Mouse (Mus musculus) T-cell, adult 2 months (primary cell): Measurements from ENCODE around the gene Gm13279.
A peak's percentile ranks its signal among the peaks of the same experiment; 100 is the strongest.
"Not testable (repeated sequence)": the region's sequence is repeated elsewhere in the genome, so short reads cannot be mapped to it uniquely, and the experiment has no call there.

Experiments used
- DNase-seq: peaks from one replicate; pipeline ENCODE4 v3.0.0; 2022; ENCODE audit warnings: low spot score

Gm13279 gene

GRCm38 (mm10) chr4:88797097-88797496, at the start of gene Gm13279:
Gene Gm13279 (plus strand): TSS chr4:88797397.
- not testable (repeated sequence) for DNase-seq

GRCm38 (mm10) chr4:88749926-88750325, 47.3 kb upstream of the Gm13279 start:
- no peak for DNase-seq

- peak; percentile 56 for DNase-seq
Measured at GRCm38 (mm10) chr4:88754818-88755340, 42.3 kb upstream of the Gm13279 start, which contains the start of gene Gm13271. Gene Gm13271 (plus strand): TSS chr4:88754868.

- not testable (repeated sequence) for DNase-seq
Measured at GRCm38 (mm10) chr4:88756581-88757513, 40.4 kb upstream of the Gm13279 start.

GRCm38 (mm10) chr4:88757628-88758031, 39.6 kb upstream of the Gm13279 start:
- peak; percentile 88 for DNase-seq

GRCm38 (mm10) chr4:88758751-88759150, 38.4 kb upstream of the Gm13279 start:
- DNase-seq = not testable (repeated sequence)

GRCm38 (mm10) chr4:88759610-88760268, 37.5 kb upstream of the Gm13279 start, which contains the start of gene Gm13283:
Gene Gm13283 (plus strand): TSS chr4:88760119.
- peak; percentile 21 for DNase-seq

- DNase-seq = peak; percentile 55
Measured at GRCm38 (mm10) chr4:88760431-88760830, 36.8 kb upstream of the Gm13279 start.

- peak; percentile 75 for DNase-seq
Measured at GRCm38 (mm10) chr4:88761776-88762175, 35.4 kb upstream of the Gm13279 start.

- not testable (repeated sequence) for DNase-seq
Measured at GRCm38 (mm10) chr4:88762341-88762740, 34.9 kb upstream of the Gm13279 start.

GRCm38 (mm10) chr4:88763384-88764018, 33.7 kb upstream of the Gm13279 start:
- peak; percentile 30 for DNase-seq

GRCm38 (mm10) chr4:88773534-88773933, 23.7 kb upstream of the Gm13279 start, which contains the start of gene Gm13290:
Gene Gm13290 (plus strand): TSS chr4:88773834.
- DNase-seq = not testable (repeated sequence)

GRCm38 (mm10) chr4:88776622-88777021, 20.6 kb upstream of the Gm13279 start, which contains the start of gene Gm13289:
Gene Gm13289 (plus strand): TSS chr4:88776922.
- DNase-seq = not testable (repeated sequence)

GRCm38 (mm10) chr4:88779550-88779949, 17.6 kb upstream of the Gm13279 start, which contains the start of gene Gm13272:
Gene Gm13272 (plus strand): TSS chr4:88779850.
- DNase-seq = not testable (repeated sequence)

- DNase-seq = not testable (repeated sequence)
Measured at GRCm38 (mm10) chr4:88780320-88780719, 16.9 kb upstream of the Gm13279 start.

- DNase-seq = not testable (repeated sequence)
Measured at GRCm38 (mm10) chr4:88781831-88782230, 15.4 kb upstream of the Gm13279 start, which contains the start of gene Ifnz. Gene Ifnz (plus strand): TSS chr4:88782131.

- not testable (repeated sequence) for DNase-seq
Measured at GRCm38 (mm10) chr4:88782335-88782734, 14.9 kb upstream of the Gm13279 start.

GRCm38 (mm10) chr4:88785409-88785808, 11.8 kb upstream of the Gm13279 start, which contains the start of gene Gm13276:
Gene Gm13276 (plus strand): TSS chr4:88785709.
- DNase-seq = not testable (repeated sequence)

- DNase-seq = peak; percentile 75
Measured at GRCm38 (mm10) chr4:88788402-88788801, 8.8 kb upstream of the Gm13279 start, which contains the start of gene Gm13277. Gene Gm13277 (plus strand): TSS chr4:88788632.

GRCm38 (mm10) chr4:88791250-88791649, 5.9 kb upstream of the Gm13279 start, which contains the start of gene Gm13278:
Gene Gm13278 (plus strand): TSS chr4:88791550.
- DNase-seq = not testable (repeated sequence)
